Mouse (Mus musculus) monocyte, adult 5-6 weeks (primary cell): ENCODE data around the gene Rnf150. TPM values are rescaled to one million over a fixed set of nuclear protein-coding genes. Genes with fewer than 3 reads are reported as not detected.

ENCODE experiments used
- ATAC-seq: fragments of 153-309, 156-312 bp; replicated peaks from 2 replicates; pipeline ENCODE4 v1.8.0; 2017; ENCODE audit warnings: mild to moderate bottlenecking; ENCODE audit not compliant: low TSS enrichment, insufficient number of reproducible peaks, severe bottlenecking, poor library complexity, low FRiP score
- total RNA-seq: library from RNA; stranded (forward); fragments of 200-1000, 200-491, 200-594 nt; gene quantifications from 3 replicates; pipeline ENCODE4 v1.2.3, GENCODE M21; 2017

The Rnf150 gene
- total RNA-seq, 1 experiment from 2014 or later, result 0.95 TPM

DNA sequence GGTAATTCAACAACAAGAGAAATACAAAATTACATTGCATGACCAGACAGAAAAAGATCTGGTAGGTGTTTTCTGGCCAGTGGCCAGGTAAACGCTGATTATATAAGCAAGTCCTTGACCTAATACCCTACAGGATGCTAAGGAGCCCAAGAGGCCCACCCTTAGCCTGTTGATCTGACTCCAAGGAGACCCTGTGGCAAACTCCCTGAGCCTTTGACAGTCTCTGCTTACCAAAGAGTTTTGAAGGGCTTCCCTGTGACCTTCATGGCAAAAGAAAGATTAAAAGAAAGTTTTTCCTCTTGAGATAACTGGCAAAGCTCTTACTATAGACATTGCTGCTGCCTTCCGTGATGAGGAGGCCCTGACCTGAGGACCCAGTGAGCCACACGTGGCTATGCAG lies 222.4 kb downstream of the Rnf150 start:
- no peak for ATAC-seq

DNA sequence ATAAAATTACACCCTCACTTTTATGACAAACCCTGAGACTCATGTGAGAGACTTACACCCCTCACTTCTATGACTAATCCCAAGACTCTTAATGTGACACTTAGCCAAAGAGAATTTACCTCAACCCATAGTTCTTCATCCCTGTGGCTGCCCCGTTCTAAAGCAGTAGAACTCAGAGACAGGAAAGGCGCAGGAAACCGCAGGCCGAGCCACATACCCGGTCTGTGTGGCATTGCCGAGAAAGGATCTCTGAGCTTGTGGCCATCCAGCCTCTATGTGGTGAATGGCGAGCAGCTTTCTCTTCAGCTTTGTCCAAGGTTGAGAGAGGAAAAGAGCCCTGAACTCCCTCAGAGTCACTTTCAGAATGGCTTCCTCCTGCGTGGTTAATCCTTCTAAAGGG lies 223.5 kb downstream of the Rnf150 start:
- no peak for ATAC-seq

DNA sequence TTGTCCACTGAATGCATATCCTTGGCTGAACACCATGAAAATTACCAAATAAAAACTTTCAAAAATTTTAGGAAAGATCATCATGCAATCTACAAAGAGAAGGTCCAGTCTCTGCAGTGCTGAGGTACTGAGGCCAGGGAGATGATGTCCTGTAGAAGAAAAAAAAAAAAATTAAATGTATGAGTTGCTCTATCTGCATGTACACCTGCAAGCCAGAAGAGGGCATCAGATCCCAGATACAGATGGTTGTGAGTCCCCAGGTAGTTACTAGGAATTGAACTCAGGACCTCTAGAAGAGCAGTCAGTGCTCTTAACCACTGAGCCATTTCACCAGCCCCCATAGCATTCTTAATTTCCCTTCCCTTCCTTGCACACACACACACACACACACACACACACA lies 224.4 kb downstream of the Rnf150 start:
- ATAC-seq, result no peak

DNA sequence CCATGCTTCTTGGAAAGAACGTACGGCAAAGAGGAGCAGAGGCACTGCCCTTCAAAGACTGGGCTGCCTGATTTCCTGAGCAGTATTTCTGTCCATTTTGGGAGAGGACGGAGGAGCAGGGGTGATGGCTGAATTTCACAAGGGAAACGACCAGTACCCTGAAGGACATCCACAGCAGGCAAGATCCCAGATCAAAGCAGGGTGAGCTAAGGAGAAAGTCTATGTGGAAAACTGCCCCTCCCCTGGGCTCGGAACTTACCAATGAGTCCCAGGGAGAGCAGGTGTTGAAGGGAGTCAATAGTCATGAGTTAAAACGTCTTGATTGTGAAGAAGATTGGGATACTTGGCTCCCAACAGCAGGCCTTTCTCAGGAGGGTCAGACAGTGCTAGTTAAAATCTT lies 225.0 kb downstream of the Rnf150 start:
- no peak for ATAC-seq

DNA sequence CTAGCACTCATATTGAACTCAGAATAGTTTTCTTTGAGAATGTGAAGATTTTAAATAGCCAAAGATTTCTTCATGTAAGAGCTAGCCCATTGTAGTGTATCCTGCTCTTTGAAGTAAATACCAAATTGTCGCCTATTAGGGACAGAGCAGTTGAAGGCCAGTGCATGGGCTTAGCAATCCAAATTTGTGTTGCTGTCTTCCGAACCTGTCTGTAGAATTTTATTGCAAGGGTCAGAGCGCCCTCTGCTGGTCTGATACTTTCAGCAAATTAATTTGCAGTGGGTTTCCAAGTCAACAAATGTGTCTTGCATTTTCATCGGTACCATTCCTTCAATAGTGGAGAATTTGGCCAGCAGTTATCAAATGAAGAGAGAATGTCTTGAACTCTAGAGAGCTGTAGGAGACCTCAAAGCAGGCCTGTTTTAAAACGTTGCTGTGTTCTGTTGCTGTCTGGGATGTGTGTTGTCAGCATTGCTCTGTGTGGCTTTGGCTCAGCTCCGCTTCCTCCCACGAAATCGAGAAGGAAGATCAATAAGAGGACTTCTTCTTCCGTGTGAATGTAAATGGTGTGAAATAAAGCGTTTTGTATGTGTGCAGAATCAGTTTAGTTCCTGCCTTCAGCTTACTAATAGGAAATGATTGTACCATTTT lies 226.3 kb downstream of the Rnf150 start:
- peak; percentile 56; the same call in 1 of the 2 replicates for ATAC-seq

DNA sequence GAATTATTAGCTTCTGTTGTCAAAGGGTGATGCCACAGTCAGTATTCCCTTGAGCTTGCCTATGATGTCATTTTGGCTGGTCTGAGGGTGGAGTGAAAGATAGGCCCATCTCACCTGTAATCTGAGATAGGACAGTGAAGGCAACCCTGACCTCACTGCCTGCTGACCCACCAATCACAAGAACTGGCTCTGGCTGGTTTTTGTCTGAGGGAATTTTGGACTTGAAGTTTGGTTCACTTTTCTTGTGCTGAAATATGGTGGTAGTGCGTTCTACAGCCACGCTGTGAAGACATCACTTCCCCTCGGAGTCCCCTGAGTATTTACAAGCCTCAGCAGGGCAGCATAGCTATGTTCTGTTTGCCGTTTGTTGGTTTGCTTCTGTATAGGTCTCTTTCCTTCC lies 227.3 kb downstream of the Rnf150 start:
- ATAC-seq, result no peak

DNA sequence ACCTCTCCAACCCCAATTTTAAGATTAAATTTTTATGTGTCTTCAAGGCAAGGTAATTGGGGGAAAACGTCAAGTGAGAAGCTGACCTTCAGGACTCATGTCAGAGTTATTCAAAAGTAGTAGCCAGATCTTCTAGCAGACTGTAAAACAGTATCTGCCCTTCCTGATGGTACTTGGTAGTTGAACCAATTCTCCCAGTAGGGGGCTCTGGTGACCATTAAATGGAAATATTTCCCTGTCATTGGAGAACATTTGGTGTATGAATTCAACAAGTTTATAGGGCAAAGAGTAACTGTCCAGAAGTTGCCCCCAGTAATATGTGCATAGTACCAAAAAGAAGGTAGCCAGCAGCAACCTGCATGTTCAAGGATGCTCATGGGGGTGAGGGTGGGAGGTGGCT lies 236.9 kb downstream of the Rnf150 start:
- ATAC-seq, result no peak

DNA sequence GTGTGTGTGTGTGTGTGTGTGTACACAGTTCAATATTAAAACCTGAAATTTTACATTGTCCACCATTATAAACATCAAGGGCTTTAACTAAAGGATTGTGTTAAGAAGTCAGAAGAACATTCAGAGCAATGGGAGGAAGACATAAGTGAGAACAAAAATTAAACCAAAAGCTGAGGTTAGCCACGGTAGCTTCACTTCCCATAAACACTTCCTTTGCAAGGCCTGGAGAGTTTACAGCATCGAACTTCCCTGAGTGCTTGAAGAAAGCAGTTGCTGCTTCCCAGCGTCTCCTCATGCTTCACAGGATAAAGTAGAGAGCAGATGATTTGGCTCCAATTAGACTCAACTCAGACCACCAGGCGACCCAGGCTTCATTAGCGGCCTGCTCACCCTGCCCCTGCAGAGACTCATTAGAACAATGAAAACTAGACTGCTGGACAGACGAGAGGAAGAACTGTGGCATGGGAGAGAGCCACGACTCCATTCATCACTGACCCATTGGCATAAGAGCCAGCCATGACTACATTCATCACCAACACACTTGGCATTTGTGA lies 239.9 kb downstream of the Rnf150 start:
- ATAC-seq, result peak; percentile 57

DNA sequence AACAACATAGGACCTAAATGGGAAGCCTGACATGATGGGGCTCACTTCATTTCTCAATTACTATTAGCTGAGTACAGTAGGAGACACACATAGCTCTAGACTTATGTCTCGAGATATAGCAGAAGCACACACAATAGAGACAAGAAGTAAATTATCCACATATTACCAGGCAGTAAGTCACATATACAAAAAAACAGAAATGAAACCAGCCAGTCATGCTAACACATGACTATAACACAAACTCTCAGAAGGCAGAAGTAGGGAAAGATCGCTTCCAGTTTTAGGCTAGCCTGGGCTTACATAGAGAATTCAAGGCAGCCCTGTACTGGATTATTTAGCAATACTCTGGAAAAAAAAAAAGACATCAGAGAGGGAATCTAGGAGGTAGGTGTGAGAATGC lies 240.8 kb downstream of the Rnf150 start:
- peak; percentile 83 for ATAC-seq

DNA sequence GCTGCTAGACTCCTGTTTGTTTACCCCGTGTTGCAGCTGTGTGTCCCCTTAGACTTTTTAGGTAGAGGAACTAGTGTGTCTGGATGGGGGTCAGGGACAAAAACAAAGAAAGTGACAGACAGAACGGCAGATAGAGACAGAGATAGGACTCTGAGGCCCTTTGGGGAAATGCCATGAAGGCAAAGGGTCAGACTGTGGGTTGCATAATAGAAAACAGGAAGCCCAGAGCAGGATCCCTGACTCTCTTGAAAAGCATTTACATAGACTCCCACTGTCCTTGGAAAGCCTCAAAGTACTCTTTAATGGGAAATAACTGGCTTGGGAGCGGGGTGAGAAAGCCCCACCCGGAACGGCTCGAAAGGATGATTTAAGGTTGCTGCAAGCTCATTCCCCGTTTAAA lies 246.6 kb downstream of the Rnf150 start:
- peak; percentile 87 for ATAC-seq

DNA sequence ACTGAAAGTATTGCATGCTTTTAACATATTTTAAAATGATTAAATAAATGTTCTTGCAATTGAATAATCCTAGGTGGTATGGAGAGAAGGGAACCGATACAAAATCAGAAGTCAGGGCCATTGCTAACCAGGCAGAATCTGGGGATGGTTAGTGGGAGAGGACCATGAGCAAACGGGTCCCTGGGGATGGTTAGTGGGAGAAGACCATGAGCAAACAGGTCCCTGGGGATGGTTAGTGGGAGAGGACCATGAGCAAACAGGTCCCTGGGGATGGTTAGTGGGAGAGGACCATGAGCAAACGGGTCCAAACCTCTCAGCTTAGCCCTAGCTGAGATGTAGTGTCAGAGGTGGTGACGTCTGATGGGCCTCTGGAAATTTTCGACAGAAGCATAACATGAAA lies 247.0 kb downstream of the Rnf150 start:
- no peak for ATAC-seq

DNA sequence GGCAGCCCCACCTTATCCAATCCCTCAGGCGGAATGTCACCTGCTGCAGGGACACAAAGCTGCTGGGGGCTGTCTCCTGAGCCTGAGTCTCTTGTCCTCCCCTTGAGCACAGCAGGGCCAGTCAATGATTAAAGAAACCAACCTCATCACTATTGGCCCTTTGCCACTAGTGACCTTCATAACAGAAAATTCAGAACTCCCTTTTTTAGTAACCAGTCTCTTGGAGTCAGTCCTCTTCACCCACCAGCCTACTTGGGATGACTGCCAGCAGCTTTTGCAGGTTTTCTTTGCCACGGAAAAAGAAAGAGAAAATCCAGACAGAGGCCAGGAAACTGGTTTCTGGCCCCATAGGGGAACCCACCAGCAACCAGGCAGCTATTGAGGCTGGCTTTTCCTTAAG lies 271.9 kb downstream of the Rnf150 start:
- no peak for ATAC-seq

DNA sequence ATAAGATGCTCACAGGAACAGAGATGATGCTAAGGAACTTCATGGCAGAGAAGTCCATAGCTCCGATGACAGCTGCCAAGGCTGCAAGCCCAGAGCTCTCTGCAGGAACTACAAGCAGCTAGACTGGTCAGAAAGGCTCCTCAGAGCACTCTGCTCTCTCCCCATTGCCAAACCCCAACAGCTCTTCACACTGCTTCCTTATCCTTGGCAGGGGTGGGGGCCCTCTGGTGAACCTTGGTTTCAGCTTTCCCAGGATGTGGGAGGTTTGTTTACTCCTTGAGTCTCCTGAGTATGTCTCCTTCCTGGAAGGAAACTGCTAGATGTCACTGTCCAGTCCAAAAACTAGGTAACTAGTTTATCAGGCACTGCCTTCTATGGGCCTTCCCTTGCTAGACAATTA lies 276.9 kb downstream of the Rnf150 start:
- ATAC-seq, result no peak

DNA sequence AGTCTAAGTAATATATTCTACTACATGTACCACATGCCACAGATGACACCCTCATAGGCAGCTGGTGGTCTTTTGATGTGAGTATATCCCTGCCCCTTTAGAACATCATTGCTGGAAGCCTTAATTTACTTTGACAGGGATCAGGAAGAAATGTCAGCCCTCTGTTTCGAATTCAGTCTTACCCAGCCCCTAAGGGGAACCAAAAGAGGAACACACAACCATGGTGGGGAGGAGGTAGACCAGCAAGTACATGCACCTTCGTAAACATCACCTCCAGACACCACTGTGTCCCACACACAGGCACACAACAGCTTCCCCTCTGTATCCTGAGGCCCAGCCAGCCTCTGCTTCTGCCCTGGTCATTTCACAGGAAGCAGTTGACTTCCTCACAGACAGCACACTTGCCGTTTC lies 277.6 kb downstream of the Rnf150 start:
- peak; percentile 83 for ATAC-seq

Other genes with a start within 250 kb of the Rnf150 start
- 98.5 to 130 TPM (median 126 TPM) in 3 replicates for gene Zfp330, start 89.2 kb upstream of the Rnf150 start, total RNA-seq